Mouse (Mus musculus) B cell, adult 62 days (primary cell): ENCODE results near the gene Nedd1. TPM values are rescaled to one million over a fixed set of nuclear protein-coding genes. Genes with fewer than 3 reads are reported as not detected.

Experiments
- total RNA-seq: library from RNA; stranded (reverse); gene quantifications from 4 replicates; pipeline ENCODE4 v1.2.4, GENCODE M21; 2023

Nedd1 gene
- 11.9 to 14.1 TPM (median 13.5 TPM) in 4 replicates for total RNA-seq

GRCm38 (mm10) chr10:92721771-92722619, at the start of gene Nedd1:
TSS of gene Nedd1 (minus strand) at chr10:92722420.

